Mouse (Mus musculus): ENCODE results near the gene Fah. TPM values are rescaled to one million over a fixed set of nuclear protein-coding genes. Genes with fewer than 3 reads are reported as not detected.

Gene Fah
- polyA plus RNA-seq, 1 experiment from 2014 or later = 12.6 TPM

DNA sequence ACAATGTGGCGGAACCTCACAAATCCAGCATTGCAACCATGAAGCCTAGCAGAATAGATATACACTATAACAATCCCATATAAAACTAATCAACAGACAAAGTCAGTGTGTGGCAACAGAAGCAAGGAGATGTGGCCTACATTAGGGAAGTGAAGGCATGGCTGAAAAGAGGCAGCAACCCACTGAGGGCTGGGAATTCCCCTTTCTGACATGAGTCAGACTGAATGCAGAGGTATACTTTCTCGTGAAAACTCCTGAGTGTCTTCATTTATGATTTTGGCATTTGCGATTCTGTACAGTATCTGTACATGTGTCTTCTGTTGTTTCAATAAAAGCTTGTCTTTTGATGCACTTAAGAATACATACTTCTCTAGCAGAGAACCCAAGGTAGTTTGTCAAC is 15.2 kb downstream of the Fah start:
- H3K27me3 ChIP-seq = no peaks in the 10 kb centered on the region
- ATAC-seq (ENCODE audit: borderline replicate concordance, extremely low read depth, low FRiP score, low TSS enrichment) = no peak
- H3K9me3 ChIP-seq = no peaks in the 10 kb centered on the region
- no peak overlapping the region for H3K9ac ChIP-seq
- H3K4me3 ChIP-seq = no peak overlapping the region
- no peaks in the 10 kb centered on the region for H3K4me1 ChIP-seq
- WGBS = 88% methylated on average over 3 of the region's 3 CpGs
- no peak overlapping the region for H3K27ac ChIP-seq
- H3K4me2 ChIP-seq = no peak overlapping the region
- H3K36me3 ChIP-seq = no peaks in the 10 kb centered on the region

DNA sequence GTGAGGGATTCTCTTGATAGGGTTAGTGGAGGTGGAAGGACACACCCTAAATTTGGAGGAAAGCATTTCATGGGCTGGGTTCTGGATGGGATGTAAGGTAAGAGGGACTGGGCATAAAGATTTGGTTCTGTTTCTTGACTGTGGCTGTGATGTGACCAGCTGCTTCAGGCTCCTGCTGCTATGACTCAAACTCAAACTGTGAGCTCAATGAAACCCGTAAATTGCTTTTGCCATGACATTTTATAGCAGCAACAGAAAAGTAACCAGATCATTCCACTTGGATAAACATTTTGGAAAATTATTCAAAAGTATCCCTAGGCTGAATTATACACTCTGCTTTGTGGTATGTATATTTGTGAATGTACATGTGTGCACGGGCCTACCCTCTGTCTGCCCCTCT is 15.9 kb downstream of the Fah start:
- no peaks in the 10 kb centered on the region for H3K36me3 ChIP-seq
- WGBS = 87% methylated on average over 2 of the region's 2 CpGs
- no peak for ATAC-seq (ENCODE audit: borderline replicate concordance, extremely low read depth, low FRiP score, low TSS enrichment)
- no peaks in the 10 kb centered on the region for H3K27me3 ChIP-seq
- H3K4me3 ChIP-seq = no peak overlapping the region
- no peaks in the 10 kb centered on the region for H3K9me3 ChIP-seq
- no peak overlapping the region for H3K9ac ChIP-seq
- no peak overlapping the region for H3K27ac ChIP-seq
- H3K4me1 ChIP-seq = no peaks in the 10 kb centered on the region
- H3K4me2 ChIP-seq = no peak overlapping the region

- 91% methylated on average over 5 of the region's 5 CpGs for WGBS
- Histone ChIP-seq H3K36me3 (no peaks in the 10 kb centered on the region), H3K27ac (no peak overlapping the region), H3K4me1 (no peaks in the 10 kb centered on the region), H3K9me3 (no peaks in the 10 kb centered on the region), H3K4me2 (no peak overlapping the region), H3K4me3 (no peak overlapping the region), H3K9ac (no peak overlapping the region), H3K27me3 (no peaks in the 10 kb centered on the region)
- ATAC-seq (ENCODE audit: borderline replicate concordance, extremely low read depth, low FRiP score, low TSS enrichment) = peak; percentile 57; the same call in 1 of the 2 replicates
Observed at GRCm38 (mm10) chr7:84587101-84587783, 19.3 kb downstream of the Fah start.

GRCm38 (mm10) chr7:84586360-84587100 is 20.0 kb downstream of the Fah start:
- H3K4me3 ChIP-seq = no peak overlapping the region
- WGBS = 73% methylated on average over 3 of the region's 3 CpGs
- H3K4me2 ChIP-seq = no peak overlapping the region
- H3K4me1 ChIP-seq = no peaks in the 10 kb centered on the region
- ATAC-seq (ENCODE audit: borderline replicate concordance, extremely low read depth, low FRiP score, low TSS enrichment) = no peak
- no peaks in the 10 kb centered on the region for H3K27me3 ChIP-seq
- no peak overlapping the region for H3K9ac ChIP-seq
- no peak overlapping the region for H3K27ac ChIP-seq
- no peaks in the 10 kb centered on the region for H3K36me3 ChIP-seq
- H3K9me3 ChIP-seq = no peaks in the 10 kb centered on the region

- no peak overlapping the region for H3K9ac ChIP-seq
- H3K9me3 ChIP-seq = no peaks in the 10 kb centered on the region
- H3K27ac ChIP-seq = no peak overlapping the region
- no peaks in the 10 kb centered on the region for H3K36me3 ChIP-seq
- no peak for ATAC-seq (ENCODE audit: borderline replicate concordance, extremely low read depth, low FRiP score, low TSS enrichment)
- WGBS = 85% methylated on average over 4 of the region's 4 CpGs
- H3K4me1 ChIP-seq = no peaks in the 10 kb centered on the region
- H3K27me3 ChIP-seq = no peaks in the 10 kb centered on the region
- H3K4me2 ChIP-seq = no peak overlapping the region
- H3K4me3 ChIP-seq = no peak overlapping the region
Observed at GRCm38 (mm10) chr7:84585086-84585485, 21.4 kb downstream of the Fah start.

DNA sequence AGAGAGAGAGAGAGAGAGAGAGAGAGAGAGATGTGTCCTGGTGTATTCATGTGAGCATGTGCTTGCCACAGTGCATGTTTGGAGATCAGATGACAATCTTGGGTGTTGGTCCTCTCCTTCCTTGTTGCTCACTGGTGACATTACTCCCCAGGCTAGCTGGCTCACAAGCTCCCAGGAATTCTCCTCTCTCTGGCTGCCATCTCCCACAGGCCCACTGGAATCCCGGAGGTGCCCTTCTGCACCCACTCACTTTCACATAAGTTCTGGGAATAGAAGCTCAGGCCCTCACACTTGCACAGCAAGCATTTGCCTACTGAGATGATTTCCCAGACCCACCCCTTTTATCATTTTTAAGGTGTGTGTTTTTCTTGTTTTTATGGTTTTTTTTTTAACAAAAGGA is 26.8 kb downstream of the Fah start:
- 89% methylated on average over 1 of the region's 1 CpGs for WGBS
- no peaks in the 10 kb centered on the region for H3K36me3 ChIP-seq
- H3K27me3 ChIP-seq = no peaks in the 10 kb centered on the region
- H3K27ac ChIP-seq = no peak overlapping the region
- no peaks in the 10 kb centered on the region for H3K4me1 ChIP-seq
- no peak overlapping the region for H3K4me2 ChIP-seq
- ATAC-seq (ENCODE audit: borderline replicate concordance, extremely low read depth, low FRiP score, low TSS enrichment) = no peak
- no peaks in the 10 kb centered on the region for H3K9me3 ChIP-seq
- H3K9ac ChIP-seq = no peak overlapping the region
- no peak overlapping the region for H3K4me3 ChIP-seq

DNA sequence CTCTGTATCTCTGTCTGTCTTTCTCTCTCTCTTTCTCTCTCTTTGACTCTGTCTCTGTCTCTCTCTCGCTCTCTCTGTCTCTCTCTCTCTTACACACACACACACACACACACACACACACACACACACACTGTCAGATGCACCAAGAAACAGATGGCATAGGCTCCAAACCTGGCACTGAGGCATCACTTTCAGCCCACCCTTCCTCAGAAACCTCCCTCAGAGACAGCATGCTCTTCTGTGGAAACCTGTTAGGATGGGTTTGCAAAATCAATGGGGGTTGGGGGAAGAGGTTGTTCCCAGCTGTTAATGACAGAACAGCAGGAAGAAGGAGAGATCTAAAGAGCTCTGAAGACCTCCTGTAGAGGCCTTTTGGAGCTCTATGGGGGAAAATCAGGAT is 27.7 kb downstream of the Fah start:
- Histone ChIP-seq H3K4me2 (no peak overlapping the region), H3K9me3 (no peaks in the 10 kb centered on the region), H3K36me3 (no peaks in the 10 kb centered on the region), H3K27me3 (no peaks in the 10 kb centered on the region), H3K27ac (no peak overlapping the region), H3K4me1 (no peaks in the 10 kb centered on the region), H3K9ac (no peak overlapping the region), H3K4me3 (no peak overlapping the region)
- no peak for ATAC-seq (ENCODE audit: borderline replicate concordance, extremely low read depth, low FRiP score, low TSS enrichment)
- 100% methylated on average over 1 of the region's 1 CpGs for WGBS

- Histone ChIP-seq H3K27ac (no peak overlapping the region), H3K9ac (no peak overlapping the region), H3K9me3 (no peaks in the 10 kb centered on the region), H3K4me2 (no peak overlapping the region), H3K36me3 (no peaks in the 10 kb centered on the region), H3K4me1 (no peaks in the 10 kb centered on the region), H3K4me3 (no peak overlapping the region), H3K27me3 (no peaks in the 10 kb centered on the region)
- no peak for ATAC-seq (ENCODE audit: borderline replicate concordance, extremely low read depth, low FRiP score, low TSS enrichment)
- WGBS = 78% methylated on average over 2 of the region's 2 CpGs
Observed at GRCm38 (mm10) chr7:84577034-84577433, 29.5 kb downstream of the Fah start.

- no peak overlapping the region for H3K4me2 ChIP-seq
- H3K36me3 ChIP-seq = no peaks in the 10 kb centered on the region
- WGBS = 52% methylated on average over 6 of the region's 6 CpGs
- no peak for ATAC-seq (ENCODE audit: borderline replicate concordance, extremely low read depth, low FRiP score, low TSS enrichment)
- no peak overlapping the region for H3K9ac ChIP-seq
- no peaks in the 10 kb centered on the region for H3K4me1 ChIP-seq
- H3K27ac ChIP-seq = no peak overlapping the region
- H3K27me3 ChIP-seq = no peaks in the 10 kb centered on the region
- H3K9me3 ChIP-seq = no peaks in the 10 kb centered on the region
- no peak overlapping the region for H3K4me3 ChIP-seq
Observed at GRCm38 (mm10) chr7:84566200-84566599, 40.3 kb downstream of the Fah start.

DNA sequence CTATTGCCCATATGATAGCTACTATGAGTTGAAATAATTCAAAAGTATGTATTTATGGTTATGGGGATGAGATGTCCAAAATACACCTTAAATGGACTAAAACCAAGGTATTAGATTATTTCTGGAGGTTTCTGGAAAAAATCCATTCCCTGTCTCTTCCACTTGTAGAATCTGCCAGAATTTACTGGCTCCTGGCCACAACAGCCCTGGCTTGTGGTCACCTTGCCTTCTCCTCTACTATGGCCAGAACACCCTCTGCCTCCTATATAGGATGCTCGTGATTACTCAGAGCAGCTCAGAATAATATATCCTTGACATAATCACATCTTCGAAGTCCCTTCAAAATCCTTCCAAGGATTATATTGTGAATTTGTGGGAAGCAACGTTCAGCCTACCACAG is 42.3 kb downstream of the Fah start:
- Histone ChIP-seq H3K27me3 (no peaks in the 10 kb centered on the region), H3K4me3 (no peak overlapping the region), H3K36me3 (no peaks in the 10 kb centered on the region), H3K27ac (no peak overlapping the region), H3K4me1 (0 out of 2 replicates have a peak, but pooled peaks cover 3% of the 10 kb centered on the region), H3K9me3 (no peaks in the 10 kb centered on the region), H3K4me2 (no peak overlapping the region), H3K9ac (no peak overlapping the region)
- WGBS = 84% methylated on average over 3 of the region's 3 CpGs
- no peak for ATAC-seq (ENCODE audit: borderline replicate concordance, extremely low read depth, low FRiP score, low TSS enrichment)

DNA sequence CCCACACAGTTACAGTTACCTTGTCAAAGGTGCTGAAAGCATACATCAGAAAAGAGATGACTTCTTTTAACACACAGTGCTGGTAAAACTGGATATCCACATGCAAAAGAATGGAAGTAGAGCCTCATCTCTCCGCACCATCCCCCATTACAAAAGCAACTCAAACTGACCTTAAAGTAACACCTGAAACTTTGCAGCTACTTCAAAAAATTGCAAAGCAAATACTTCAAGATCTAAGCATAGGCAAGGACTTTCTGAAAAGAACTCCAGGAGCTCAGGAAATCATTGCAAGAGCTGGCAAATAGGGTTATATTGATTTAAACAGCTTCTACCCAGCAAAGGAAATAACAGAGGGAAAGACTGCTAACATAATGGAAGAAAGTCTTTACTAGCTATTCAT is 46.0 kb downstream of the Fah start:
- Histone ChIP-seq H3K9me3 (no peaks in the 10 kb centered on the region), H3K36me3 (no peaks in the 10 kb centered on the region), H3K4me2 (no peak overlapping the region; the same call in 1 of the 2 replicates), H3K4me1 (0 out of 2 replicates have a peak, but pooled peaks cover 3% of the 10 kb centered on the region), H3K27me3 (no peaks in the 10 kb centered on the region), H3K27ac (peak overlapping the region; percentile 35), H3K9ac (no peak overlapping the region), H3K4me3 (no peak overlapping the region)
- ATAC-seq (ENCODE audit: borderline replicate concordance, extremely low read depth, low FRiP score, low TSS enrichment) = no peak
- whole genome bisulfite sequencing = 71% methylated on average over 1 of the region's 1 CpGs

- Histone ChIP-seq H3K4me1 (0 out of 2 replicates have a peak, but pooled peaks cover 3% of the 10 kb centered on the region), H3K9me3 (no peaks in the 10 kb centered on the region), H3K36me3 (no peaks in the 10 kb centered on the region), H3K4me3 (no peak overlapping the region), H3K27ac (no peak overlapping the region), H3K27me3 (no peaks in the 10 kb centered on the region), H3K9ac (no peak overlapping the region), H3K4me2 (no peak overlapping the region)
- no peak for ATAC-seq (ENCODE audit: borderline replicate concordance, extremely low read depth, low FRiP score, low TSS enrichment)
- WGBS = 82% methylated on average over 3 of the region's 3 CpGs
Observed at GRCm38 (mm10) chr7:84557332-84557731, 49.2 kb downstream of the Fah start.
